Mouse (Mus musculus): ENCODE measurements around the gene 4921509C19Rik.
"Not testable (repeated sequence)": the region's sequence is repeated elsewhere in the genome, so short reads cannot be mapped to it uniquely, and the experiment has no call there.

The 4921509C19Rik gene

GRCm38 (mm10) chr2:151476053-151476452 lies at the start of gene 4921509C19Rik:
Gene 4921509C19Rik (minus strand): TSS chr2:151476153.
- not testable (repeated sequence) for DNase-seq (ENCODE audit: low spot score in 2 of 2)

GRCm38 (mm10) chr2:151525520-151525919 lies 49.6 kb upstream of the 4921509C19Rik start:
- DNase-seq (ENCODE audit: low spot score in 2 of 2) = no peak

- no peak for DNase-seq (ENCODE audit: low spot score in 2 of 2)
Measured at GRCm38 (mm10) chr2:151524324-151525041, 48.5 kb upstream of the 4921509C19Rik start.

- DNase-seq (ENCODE audit: low spot score in 2 of 2) = no peak
Measured at GRCm38 (mm10) chr2:151519000-151519399, 43.0 kb upstream of the 4921509C19Rik start.

GRCm38 (mm10) chr2:151513525-151514285 lies 37.8 kb upstream of the 4921509C19Rik start:
- DNase-seq (ENCODE audit: low spot score in 2 of 2) = peak; percentile 41 to 51

- peak in 1 of 2 experiments; percentile 41 for DNase-seq (ENCODE audit: low spot score in 2 of 2)
Measured at GRCm38 (mm10) chr2:151512199-151512598, 36.2 kb upstream of the 4921509C19Rik start.

GRCm38 (mm10) chr2:151504226-151504625 lies 28.3 kb upstream of the 4921509C19Rik start:
- no peak for DNase-seq (ENCODE audit: low spot score in 2 of 2)

GRCm38 (mm10) chr2:151500442-151501007 lies 24.6 kb upstream of the 4921509C19Rik start:
- no peak for DNase-seq (ENCODE audit: low spot score in 2 of 2)

GRCm38 (mm10) chr2:151498358-151498757 lies 22.4 kb upstream of the 4921509C19Rik start:
- no peak for DNase-seq (ENCODE audit: low spot score in 2 of 2)

- peak; percentile 89 to 92 for DNase-seq (ENCODE audit: low spot score in 2 of 2)
Measured at GRCm38 (mm10) chr2:151494035-151494803, 18.3 kb upstream of the 4921509C19Rik start, which contains the start of gene Nsfl1c. Gene Nsfl1c (plus strand): TSS chr2:151494182.

- DNase-seq (ENCODE audit: low spot score in 2 of 2) = no peak
Measured at GRCm38 (mm10) chr2:151486496-151486895, 10.5 kb upstream of the 4921509C19Rik start.

GRCm38 (mm10) chr2:151434971-151435370 lies 41.0 kb downstream of the 4921509C19Rik start:
- not testable (repeated sequence) for DNase-seq (ENCODE audit: low spot score in 2 of 2)

- not testable (repeated sequence) for DNase-seq (ENCODE audit: low spot score in 2 of 2)
Measured at GRCm38 (mm10) chr2:151434203-151434602, 41.8 kb downstream of the 4921509C19Rik start.

All from right cerebral cortex, postnatal 36 days (tissue).